Mouse (Mus musculus) urinary bladder, postnatal 10 days (tissue): ENCODE measurements around the gene Tmco2.
"Not testable (repeated sequence)": the region's sequence is repeated elsewhere in the genome, so short reads cannot be mapped to it uniquely, and the experiment has no call there.

Experiments used
- DNase-seq: peaks from one replicate; pipeline ENCODE4 v3.0.0; 2022; ENCODE audit warnings: low spot score

Tmco2 gene

DNA sequence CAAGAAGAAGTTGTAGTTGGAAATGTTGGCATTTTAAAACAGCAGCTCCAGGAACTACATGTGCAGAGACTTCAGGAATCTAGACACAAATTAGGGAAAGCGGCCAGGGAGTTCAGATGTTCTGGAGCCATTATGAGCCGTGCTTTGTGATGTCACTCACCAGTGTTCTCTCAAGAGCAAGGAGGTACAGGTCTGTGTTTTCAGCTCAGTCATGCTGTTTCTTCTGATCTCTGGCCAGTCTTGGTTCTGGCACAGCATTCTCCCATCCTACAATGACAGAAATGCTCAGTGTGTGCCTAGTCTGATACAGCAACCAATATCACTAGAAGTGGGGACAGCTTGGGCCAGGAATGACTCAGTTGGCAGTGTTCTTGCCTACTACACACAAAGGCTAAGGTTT is at the start of gene Tmco2:
Tmco2 (minus strand) TSS at position 101 of the 400 bp plus-strand sequence.
- no peak for DNase-seq

DNA sequence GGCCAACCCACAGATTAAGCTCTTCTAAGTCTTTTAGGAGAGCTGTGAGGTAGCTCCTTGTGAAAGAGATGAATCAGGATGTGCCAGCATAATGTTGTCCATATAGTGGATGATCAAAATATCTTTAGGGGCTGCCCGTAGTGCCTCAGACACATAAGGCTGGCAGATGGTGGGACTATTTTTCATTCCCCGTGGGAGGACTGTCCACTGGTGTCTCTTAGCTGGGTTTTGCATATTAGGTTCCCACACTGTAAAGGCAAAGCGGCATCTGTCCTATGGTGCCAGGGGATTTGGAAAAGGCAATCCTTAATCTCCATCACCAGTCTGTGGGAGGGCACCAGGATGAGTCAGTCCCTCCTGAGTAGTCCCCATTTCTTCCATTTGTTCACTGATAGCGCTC is 5.7 kb downstream of the Tmco2 start:
- DNase-seq, result no peak

GRCm38 (mm10) chr4:121097650-121098378 is 11.2 kb downstream of the Tmco2 start, which contains the start of gene Zmpste24:
TSS of gene Zmpste24 (minus strand) at chr4:121098241.
- peak; percentile 15 for DNase-seq

DNA sequence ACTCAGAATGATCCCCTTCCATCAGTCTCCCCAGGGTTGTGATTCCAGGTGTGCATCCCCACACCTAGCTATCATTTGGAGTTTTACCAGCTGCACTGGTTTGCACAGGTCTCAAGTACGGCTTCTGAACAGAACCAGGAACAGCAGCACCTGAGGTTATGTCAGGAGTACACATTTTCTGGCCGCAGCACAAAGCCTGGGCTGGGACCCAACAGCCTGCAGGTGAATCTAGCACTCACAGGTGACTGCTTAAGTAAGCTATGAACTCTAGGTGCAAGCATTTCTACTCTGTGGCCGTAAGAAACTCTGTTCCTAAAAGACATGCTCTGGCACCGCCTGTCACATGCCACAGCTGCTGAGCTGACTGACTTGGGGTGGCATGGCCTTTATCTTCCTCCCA is 18.8 kb downstream of the Tmco2 start:
- DNase-seq, result no peak

DNA sequence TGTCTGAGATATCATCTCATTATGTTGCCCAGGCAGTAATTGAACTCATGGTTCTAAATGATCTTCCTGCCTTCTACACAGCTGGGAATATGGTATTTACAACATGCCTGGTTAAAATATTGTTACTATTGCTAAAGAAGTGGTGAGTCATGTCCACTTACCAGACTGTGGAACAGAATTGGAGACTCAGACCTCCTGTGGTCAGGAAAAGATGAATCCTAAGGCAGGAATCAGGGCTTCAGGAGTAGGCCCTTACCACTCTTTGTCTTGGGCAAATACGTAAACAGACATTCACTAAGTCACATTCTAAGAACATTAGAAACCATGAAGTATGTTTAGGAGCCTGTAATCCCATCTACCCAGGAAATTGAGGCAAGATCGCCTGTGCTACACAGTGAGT is 20.3 kb downstream of the Tmco2 start:
- DNase-seq, result no peak

DNA sequence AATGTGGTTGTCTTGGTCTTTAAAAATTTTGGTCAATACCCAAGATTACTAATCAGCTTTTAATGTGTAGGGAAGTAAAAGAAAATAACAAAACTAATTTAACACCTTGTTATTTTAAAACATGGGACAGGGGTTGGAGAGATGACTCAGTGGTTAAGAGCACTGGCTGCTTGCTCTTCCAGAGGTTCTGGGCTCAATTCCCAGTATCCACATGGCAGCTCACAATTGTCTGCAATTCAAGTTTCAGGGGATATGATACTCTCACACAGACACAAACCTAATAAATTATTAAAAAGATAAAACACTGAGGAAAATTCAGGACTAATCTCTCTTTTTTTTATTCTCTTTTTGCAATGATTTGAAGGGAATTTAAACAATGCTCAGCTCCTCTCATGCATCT is 24.5 kb downstream of the Tmco2 start:
- DNase-seq, result no peak

DNA sequence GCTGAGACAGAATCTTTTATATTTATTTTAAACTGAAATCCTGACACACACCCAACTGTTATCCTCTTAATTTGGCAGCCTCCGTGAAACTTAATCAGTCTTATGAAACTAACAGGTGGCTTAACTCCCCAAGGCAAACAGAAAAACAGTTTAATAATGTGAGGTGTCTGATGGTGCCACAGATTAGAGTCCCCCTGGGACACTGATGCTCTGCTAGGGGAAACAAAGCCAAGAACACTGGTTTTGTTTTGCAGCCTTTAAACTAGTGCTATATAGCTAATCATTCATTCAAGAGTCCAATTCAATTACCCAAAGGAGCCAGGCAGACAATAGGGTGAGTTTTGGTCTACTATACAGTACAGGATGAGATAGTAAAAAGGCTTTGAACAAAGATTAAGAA is 28.6 kb downstream of the Tmco2 start:
- DNase-seq, result no peak

- DNase-seq, result no peak
Observed at GRCm38 (mm10) chr4:121077915-121078646, 30.9 kb downstream of the Tmco2 start.

DNA sequence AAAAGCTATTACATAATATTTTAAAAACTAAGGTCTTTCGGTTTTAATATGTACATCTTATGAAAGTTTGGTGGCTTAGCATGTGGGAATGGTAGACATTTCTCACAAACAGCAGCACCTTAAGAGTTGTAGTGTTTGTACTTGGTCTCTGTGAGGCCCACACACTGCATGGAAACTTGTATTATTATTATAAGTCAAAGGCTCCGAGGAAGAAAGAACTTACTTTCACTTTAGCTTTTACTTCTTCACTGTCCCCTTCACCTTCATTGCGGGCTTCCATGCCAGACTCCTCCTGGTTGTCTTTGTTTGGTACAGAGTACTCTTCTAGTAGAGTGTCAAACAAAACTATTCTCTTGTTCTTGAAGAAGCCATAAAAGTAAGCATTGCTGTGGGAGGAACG is 34.8 kb downstream of the Tmco2 start:
- DNase-seq, result no peak

DNA sequence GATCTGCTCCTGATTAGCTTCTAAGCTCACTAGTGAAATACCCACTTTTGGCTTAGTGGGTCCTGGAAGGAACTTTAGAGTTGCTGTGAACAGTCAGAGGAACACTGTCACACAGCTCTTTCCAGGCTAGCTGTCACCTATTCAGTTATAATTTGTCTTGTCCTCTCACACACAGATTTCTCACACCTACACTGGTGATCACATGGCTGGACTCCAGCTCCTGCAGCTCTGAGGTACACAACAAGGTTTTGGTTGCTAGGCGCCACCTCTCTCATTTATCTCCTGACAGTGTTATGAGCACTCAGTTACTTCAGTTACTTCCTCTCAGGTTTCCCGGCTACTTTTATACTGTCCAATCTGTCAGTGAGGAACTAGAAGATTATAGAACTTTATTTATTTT is 43.7 kb downstream of the Tmco2 start:
- no peak for DNase-seq

- not testable (repeated sequence) for DNase-seq
Observed at GRCm38 (mm10) chr4:121059218-121059617, 49.8 kb downstream of the Tmco2 start.

GRCm38 (mm10) chr4:121057032-121057431 is 52.0 kb downstream of the Tmco2 start:
- no peak for DNase-seq

- DNase-seq, result no peak
Observed at GRCm38 (mm10) chr4:121056342-121056741, 52.7 kb downstream of the Tmco2 start.
